Mouse (Mus musculus): ENCODE measurements around the gene Grap2. TPM values are rescaled to one million over a fixed set of nuclear protein-coding genes. Genes with fewer than 3 reads are reported as not detected.
A peak's percentile ranks its signal among the peaks of the same experiment; 100 is the strongest.

Gene Grap2
- under 1 TPM; 0.16 to 0.84 (median 0.79) TPM for total RNA-seq (2022)

GRCm38 (mm10) chr15:80572291-80572690 is at the start of gene Grap2:
TSS of gene Grap2 (plus strand) at chr15:80572594.
- DNase-seq (ENCODE audit: low spot score in 2 of 2): no peak

GRCm38 (mm10) chr15:80529955-80530869 is 42.2 kb upstream of the Grap2 start:
- DNase-seq (ENCODE audit: low spot score in 2 of 2): peak; percentile 31 to 47

GRCm38 (mm10) chr15:80531026-80531425 is 41.4 kb upstream of the Grap2 start:
- DNase-seq (ENCODE audit: low spot score in 2 of 2): no peak

GRCm38 (mm10) chr15:80532281-80533072 is 39.9 kb upstream of the Grap2 start:
- no peak for DNase-seq (ENCODE audit: low spot score in 2 of 2)

GRCm38 (mm10) chr15:80533274-80533673 is 39.1 kb upstream of the Grap2 start:
- DNase-seq (ENCODE audit: low spot score in 2 of 2): peak in 1 of 2 experiments; percentile 33

GRCm38 (mm10) chr15:80536051-80536450 is 36.3 kb upstream of the Grap2 start:
- DNase-seq (ENCODE audit: low spot score in 2 of 2): peak in 1 of 2 experiments; percentile 27

GRCm38 (mm10) chr15:80538075-80538474 is 34.3 kb upstream of the Grap2 start:
- DNase-seq (ENCODE audit: low spot score in 2 of 2): no peak

- DNase-seq (ENCODE audit: low spot score in 2 of 2): no peak
These were observed 33.6 kb upstream of the Grap2 start for GRCm38 (mm10) chr15:80538671-80539340.

- no peak for DNase-seq (ENCODE audit: low spot score in 2 of 2)
These were observed 28.3 kb upstream of the Grap2 start for GRCm38 (mm10) chr15:80544115-80544514.

GRCm38 (mm10) chr15:80545430-80545829 is 27.0 kb upstream of the Grap2 start:
- no peak for DNase-seq (ENCODE audit: low spot score in 2 of 2)

GRCm38 (mm10) chr15:80554860-80555822 is 17.3 kb upstream of the Grap2 start:
- DNase-seq (ENCODE audit: low spot score in 2 of 2): no peak

GRCm38 (mm10) chr15:80556021-80556420 is 16.4 kb upstream of the Grap2 start:
- no peak for DNase-seq (ENCODE audit: low spot score in 2 of 2)

- no peak for DNase-seq (ENCODE audit: low spot score in 2 of 2)
These were observed 14.6 kb upstream of the Grap2 start for GRCm38 (mm10) chr15:80557745-80558144.

GRCm38 (mm10) chr15:80559534-80559933 is 12.9 kb upstream of the Grap2 start:
- no peak for DNase-seq (ENCODE audit: low spot score in 2 of 2)

GRCm38 (mm10) chr15:80559978-80560377 is 12.4 kb upstream of the Grap2 start:
- DNase-seq (ENCODE audit: low spot score in 2 of 2): no peak

GRCm38 (mm10) chr15:80560646-80561580 is 11.5 kb upstream of the Grap2 start:
- DNase-seq (ENCODE audit: low spot score in 2 of 2): no peak

- DNase-seq (ENCODE audit: low spot score in 2 of 2): no peak
These were observed 9.9 kb upstream of the Grap2 start for GRCm38 (mm10) chr15:80562446-80562845.

- DNase-seq (ENCODE audit: low spot score in 2 of 2): no peak
These were observed 8.7 kb upstream of the Grap2 start for GRCm38 (mm10) chr15:80563634-80564208.

- no peak for DNase-seq (ENCODE audit: low spot score in 2 of 2)
These were observed 7.2 kb upstream of the Grap2 start, which contains the start of gene Enthd1 for GRCm38 (mm10) chr15:80565106-80565665. TSS of gene Enthd1 (minus strand) at chr15:80565156.
